Mouse (Mus musculus) cortical plate, adult 2 months (tissue): Measurements from ENCODE around the gene Gm42417. TPM values are rescaled to one million over a fixed set of nuclear protein-coding genes. Genes with fewer than 3 reads are reported as not detected.

Experiments
- H3K27ac ChIP-seq: fragments of 200-500 bp; 2 replicates; pipeline ENCODE4 v1.5.1; 2012; ENCODE audit warnings: low read length, control low read depth, inconsistent platforms; ENCODE audit not compliant: insufficient read depth
- H3K4me1 ChIP-seq: fragments of 200-500 bp; 2 replicates; pipeline ENCODE4 v1.6.1; 2011; ENCODE audit warnings: low read length; ENCODE audit not compliant: control insufficient read depth, insufficient read depth
- H3K4me3 ChIP-seq: fragments of 200-500 bp; 2 replicates; pipeline ENCODE4 v1.5.1; 2011; ENCODE audit warnings: mild to moderate bottlenecking, low read length, control low read depth; ENCODE audit not compliant: insufficient read depth
- CTCF ChIP-seq: fragments of 200-500 bp; IDR thresholded peaks from 2 replicates; pipeline ENCODE4 v1.5.1; 2011; ENCODE audit warnings: mild to moderate bottlenecking, control low read depth, low read length; ENCODE audit not compliant: insufficient read depth; ENCODE audit errors: extremely low read depth
- POLR2A ChIP-seq: fragments of 200-500 bp; IDR thresholded peaks from 2 replicates; pipeline ENCODE4 v1.6.1; 2011; ENCODE audit warnings: mild to moderate bottlenecking, low read length, control low read depth; ENCODE audit not compliant: insufficient read depth; ENCODE audit errors: extremely low read depth
- polyA plus RNA-seq: library from polyadenylated mRNA; depleted of rRNA; stranded (reverse); fragments of >200 nt; gene quantifications from 2 replicates; pipeline ENCODE4 v1.2.3, GENCODE M21; 2012

Gene Gm42417
- polyA plus RNA-seq, 1 experiment, result 0.04 TPM

DNA sequence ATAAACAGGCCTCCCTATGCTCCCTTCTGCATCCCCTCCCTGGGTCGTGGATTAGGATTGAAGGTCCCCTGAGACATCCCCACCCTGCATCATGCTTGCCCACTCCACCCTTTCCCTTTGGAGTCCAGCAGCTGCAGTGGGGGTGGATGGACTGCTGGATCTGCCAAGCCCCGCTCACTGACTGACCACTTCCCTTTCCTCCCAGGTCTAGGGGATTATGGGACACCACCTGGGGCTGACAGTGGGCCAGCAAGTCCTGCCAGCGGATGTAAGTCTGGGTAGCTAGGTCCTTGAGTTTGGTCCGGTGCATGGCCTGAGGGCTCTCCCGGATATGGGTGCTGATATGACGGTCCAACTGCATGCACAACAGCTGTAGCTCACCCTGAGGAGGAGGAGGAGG, 24.9 kb upstream of the Gm42417 start:
- TF ChIP-seq POLR2A (no peak), CTCF (no peak)

DNA sequence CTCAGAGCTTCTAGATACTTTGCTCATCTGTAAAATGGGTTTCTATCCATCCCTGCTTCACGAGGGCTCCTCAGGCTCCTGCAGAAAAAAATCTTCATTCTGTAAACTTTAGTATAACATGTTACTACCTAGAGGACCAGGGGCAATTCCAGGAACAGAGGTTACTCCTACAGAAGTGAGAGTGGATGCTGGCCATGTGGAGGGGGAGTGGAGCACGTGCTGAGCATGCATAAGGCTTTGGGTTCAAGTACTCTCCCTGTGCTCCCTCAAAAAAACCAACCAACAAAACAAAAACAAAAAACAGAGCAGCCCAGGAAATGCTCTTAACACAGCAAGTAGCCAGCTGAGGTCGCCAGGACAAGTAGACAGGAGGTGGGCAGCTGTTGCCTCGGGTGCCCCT, 24.4 kb upstream of the Gm42417 start:
- H3K4me1 ChIP-seq, result peaks cover 3% of the 10 kb centered on the region; the same call in 1 of the 2 replicates
- no peak for TF ChIP-seq POLR2A
- no peak for TF ChIP-seq CTCF
- no peak overlapping the region for H3K4me3 ChIP-seq
- no peak overlapping the region for H3K27ac ChIP-seq

More for the DNA sequence above, 24.9 kb upstream of the Gm42417 start:
- Histone ChIP-seq H3K27ac (no peak overlapping the region), H3K4me1 (peaks cover 3% of the 10 kb centered on the region; the same call in 1 of the 2 replicates), H3K4me3 (no peak overlapping the region)

DNA sequence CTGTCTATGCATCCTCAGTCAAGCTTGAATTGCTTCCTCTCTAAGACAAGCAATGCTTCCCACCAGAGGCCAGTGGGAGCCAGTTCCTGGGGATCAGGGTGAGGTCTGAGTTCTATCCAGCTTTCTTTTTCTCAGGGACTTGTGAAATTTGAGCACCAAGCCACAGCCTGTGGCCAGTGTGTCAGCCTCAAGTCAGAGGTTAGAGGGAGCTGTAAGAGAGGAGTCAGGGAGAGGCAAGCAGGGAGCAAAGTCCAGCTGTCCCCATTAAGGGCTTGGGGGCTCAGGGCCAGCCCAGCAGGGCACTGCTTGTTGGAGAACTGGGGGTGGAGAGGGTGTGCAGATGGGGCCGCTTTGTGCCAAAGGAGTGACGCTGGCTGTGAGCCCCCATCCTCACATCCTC, 24.0 kb upstream of the Gm42417 start:
- Histone ChIP-seq H3K27ac (no peak overlapping the region), H3K4me1 (peaks cover 3% of the 10 kb centered on the region; the same call in 1 of the 2 replicates), H3K4me3 (no peak overlapping the region)
- TF ChIP-seq POLR2A, result no peak
- TF ChIP-seq CTCF, result no peak

DNA sequence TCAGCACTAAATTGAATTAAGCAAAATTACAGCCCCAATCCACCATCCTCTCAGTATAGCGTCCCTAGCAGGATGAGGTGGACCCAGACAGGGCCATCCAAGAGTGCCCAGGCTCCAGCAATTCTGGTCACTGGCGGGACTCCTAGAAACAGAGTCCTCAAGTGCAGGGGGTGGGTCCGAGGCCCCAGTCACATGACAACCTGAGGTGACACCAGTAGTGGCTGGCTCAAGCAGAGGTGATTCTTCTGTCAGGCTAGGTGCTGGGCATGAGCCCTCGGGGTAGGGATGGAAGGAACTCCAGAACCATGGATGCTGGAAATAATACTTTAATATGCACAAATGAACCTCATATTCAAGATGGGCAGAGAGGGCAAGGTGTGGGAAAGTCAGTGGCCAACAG, 23.2 kb upstream of the Gm42417 start:
- Histone ChIP-seq H3K27ac (no peak overlapping the region), H3K4me1 (peaks cover 3% of the 10 kb centered on the region; the same call in 1 of the 2 replicates), H3K4me3 (no peak overlapping the region)
- TF ChIP-seq POLR2A (no peak), CTCF (no peak)

DNA sequence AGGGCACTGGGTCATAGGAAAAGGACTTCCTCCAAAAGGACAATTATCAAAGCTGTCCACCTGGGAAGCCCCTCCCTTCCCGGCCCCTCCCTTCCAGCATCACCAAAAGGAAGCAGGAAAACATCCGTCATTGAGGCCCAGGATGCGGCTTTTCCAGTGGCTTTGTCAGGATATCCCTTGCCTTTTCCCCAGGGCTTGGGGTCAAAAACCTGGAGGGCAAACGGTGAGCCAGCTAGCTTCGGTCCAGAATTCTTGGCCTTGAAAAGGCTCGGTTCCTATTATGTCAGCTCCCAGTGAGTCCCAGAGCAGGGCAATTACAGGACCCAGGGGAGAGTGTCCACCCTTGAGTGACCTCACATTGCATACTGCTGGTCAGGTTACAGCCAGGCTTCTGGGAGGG, 21.7 kb upstream of the Gm42417 start:
- Histone ChIP-seq H3K27ac (no peak overlapping the region), H3K4me1 (no peaks in the 10 kb centered on the region), H3K4me3 (no peak overlapping the region)
- TF ChIP-seq POLR2A (no peak), CTCF (no peak)

DNA sequence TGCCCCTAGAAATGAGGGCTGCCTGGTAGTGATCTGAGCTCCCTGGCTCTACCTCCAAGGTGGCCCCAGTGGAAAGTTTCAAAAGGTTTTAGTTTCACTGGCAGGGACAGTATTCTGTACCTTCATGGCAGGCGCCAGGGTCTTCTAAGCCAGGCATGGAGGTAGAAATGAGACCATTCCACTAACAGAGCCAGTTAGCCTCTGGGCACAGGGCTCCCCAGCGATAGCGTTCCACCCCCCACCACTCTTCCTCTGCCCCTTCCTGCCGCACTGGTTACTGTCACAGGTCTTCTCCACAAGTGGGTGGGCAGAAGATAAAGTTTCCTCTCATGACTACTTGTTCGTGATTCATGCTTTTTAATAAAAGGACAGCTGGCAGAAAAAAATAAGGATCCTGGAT, 20.7 kb upstream of the Gm42417 start:
- TF ChIP-seq CTCF (no peak), POLR2A (no peak)
- Histone ChIP-seq H3K4me1 (peaks cover 4% of the 10 kb centered on the region; the same call in 1 of the 2 replicates), H3K4me3 (no peak overlapping the region), H3K27ac (no peak overlapping the region)

DNA sequence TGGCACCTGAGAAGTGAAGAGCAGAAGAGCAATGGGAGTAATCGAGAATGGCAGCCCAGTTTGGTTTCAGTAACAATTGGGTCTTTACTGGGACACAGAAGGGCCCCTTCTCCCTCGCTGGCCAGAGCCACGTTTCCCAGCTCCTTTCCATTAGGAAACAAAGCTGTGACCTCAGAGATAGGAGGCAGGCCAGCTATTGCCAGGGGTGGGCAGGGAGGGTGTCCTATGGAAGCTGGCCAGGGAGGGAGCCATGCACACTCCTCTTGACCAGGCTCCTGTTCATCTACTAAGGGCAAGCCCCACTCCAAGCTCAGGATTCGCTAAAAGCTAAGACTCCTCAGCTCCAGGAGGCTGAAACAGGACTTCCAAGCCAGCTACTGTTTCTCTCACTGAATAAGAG, 20.0 kb upstream of the Gm42417 start:
- H3K4me3 ChIP-seq, result no peak overlapping the region
- H3K4me1 ChIP-seq, result peaks cover 4% of the 10 kb centered on the region; the same call in 1 of the 2 replicates
- no peak for TF ChIP-seq CTCF
- TF ChIP-seq POLR2A, result no peak
- no peak overlapping the region for H3K27ac ChIP-seq

DNA sequence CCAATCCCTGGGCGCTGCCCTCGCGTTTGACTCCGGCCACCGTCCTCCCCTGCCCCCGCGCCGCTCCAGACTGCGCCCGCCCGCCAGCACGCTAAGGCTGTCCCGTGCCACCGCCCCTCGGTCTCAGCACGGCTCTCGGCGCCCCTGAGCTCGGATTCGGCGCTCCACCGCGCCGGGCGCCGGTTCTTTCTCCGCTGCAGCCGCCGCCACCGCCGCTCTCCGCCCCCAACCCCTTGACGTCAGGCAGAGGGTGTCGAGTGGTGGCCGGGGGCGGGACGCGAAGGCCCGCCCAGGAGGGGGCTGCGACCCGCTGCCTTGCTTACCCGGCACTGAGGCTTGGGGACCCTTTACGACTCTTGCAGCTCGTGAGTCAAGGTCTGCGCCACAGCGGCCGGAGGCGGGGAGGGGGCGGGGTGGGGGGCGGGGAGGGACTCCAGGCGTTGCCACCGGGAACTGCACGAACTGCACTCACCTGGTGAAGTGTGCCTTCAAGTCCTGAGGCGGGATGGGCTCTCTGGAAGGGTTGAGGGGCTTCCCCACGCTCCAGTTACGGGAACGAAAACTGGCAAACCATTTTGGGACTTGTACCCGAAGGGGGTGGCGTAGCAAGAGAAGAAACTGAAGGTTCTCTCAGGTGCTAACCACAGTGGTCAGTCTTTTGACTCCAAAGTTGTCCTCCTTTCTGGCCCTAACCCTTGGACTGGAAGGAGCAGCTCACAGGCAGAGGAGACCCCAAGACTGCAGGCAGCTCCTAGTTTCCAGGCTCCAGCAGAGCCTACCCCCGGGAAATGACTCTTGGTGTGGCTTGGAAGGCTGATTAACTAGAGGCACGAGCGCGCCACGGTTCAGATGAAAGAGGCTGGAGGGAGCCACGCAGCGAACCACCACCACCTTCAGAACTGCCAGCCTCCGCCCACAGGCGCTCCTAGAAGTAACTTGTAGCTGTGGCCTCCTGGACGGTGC, 19.1 kb upstream of the Gm42417 start, which contains the start of gene Sema4c:
Sema4c (minus strand) TSS at position 319 of the 963 bp plus-strand sequence.
- peak within 1 kb of the TSS; percentile 67 for H3K27ac ChIP-seq
- peak within 1 kb of the TSS; percentile 73 for H3K4me3 ChIP-seq
- H3K4me1 ChIP-seq, result peaks cover 4% of the 10 kb centered on the region; the same call in 1 of the 2 replicates
- TF ChIP-seq CTCF (no peak), POLR2A (peak; percentile 16; the same call in 1 of the 2 replicates)

DNA sequence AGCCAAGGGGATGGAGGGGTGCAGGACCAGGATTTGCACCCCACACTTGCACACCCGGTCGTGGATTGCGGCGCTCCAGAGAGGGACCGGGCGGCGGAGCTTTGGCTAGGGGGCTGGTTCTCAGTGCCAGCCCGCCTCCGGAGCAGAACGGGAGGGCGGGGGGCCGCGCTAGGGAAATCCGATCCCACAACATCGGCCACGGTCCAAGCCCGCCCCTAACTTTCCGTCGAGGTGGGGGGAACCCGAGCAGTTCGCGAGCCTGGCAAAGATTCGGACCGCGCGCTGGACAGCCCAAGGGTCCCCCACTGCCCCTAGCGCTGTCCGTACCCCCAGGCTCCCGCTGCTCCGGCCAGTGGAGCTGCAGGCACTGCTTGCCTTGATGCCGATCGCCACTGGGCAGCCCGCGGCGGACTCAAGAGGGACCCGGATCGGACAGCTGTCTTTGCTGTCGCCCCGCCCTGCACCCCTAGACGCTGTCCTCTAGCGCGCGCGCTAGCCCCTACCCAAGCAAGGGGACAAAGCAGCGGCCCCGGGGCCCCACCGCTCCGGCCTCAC, 18.3 kb upstream of the Gm42417 start:
- TF ChIP-seq POLR2A (no peak), CTCF (no peak)
- Histone ChIP-seq H3K4me3 (peak overlapping the region; percentile 73), H3K27ac (peak overlapping the region; percentile 67), H3K4me1 (peaks cover 4% of the 10 kb centered on the region; the same call in 1 of the 2 replicates)
